Comparison of ENCODE assay signal across 12 mouse cellular contexts in genomic region chr7:25541464-25541863, GRCm38 (mm10). TPM values are rescaled to one million over a fixed set of nuclear protein-coding genes. Genes with fewer than 3 reads are reported as not detected.
DNase-seq lines count a peak whose midpoint lies in the region; ATAC-seq and TF ChIP-seq lines count a peak whose summit lies in the region.
"Not testable (repeated sequence)": the region's sequence is repeated elsewhere in the genome, so short reads cannot be mapped to it uniquely, and the experiment has no call there.
"Had no signal": no experiment of that assay in that cellular context is flagged by ENCODE, and none has a peak within 500 bp of the region (broad histone marks: within the 10 kb centered on the region; RNA-seq: fewer than 3 reads in every experiment).

No protein-coding gene starts in this region.

- not testable (repeated sequence) for H3K4me3 ChIP-seq in heart, adult 2 months; liver, postnatal 0 days (ENCODE audit: low read depth, low read length)

- not testable (repeated sequence) for H3K27ac ChIP-seq in heart, adult 2 months; liver, postnatal 0 days (ENCODE audit: low read depth)

- not testable (repeated sequence) for H3K9me3 ChIP-seq in liver, postnatal 0 days (ENCODE audit: low read length)

- ATAC-seq in liver, postnatal 0 days = not testable (repeated sequence)
- 0 out of 2 replicates have a peak, but pooled peaks have one; percentile 76 for ATAC-seq in monocyte, adult 5-6 weeks (replicated peaks; ENCODE audit: insufficient number of reproducible peaks, low FRiP score, low TSS enrichment, poor library complexity, severe bottlenecking)

- TF ChIP-seq EP300 in heart, adult 2 months (IDR thresholded peaks at IDR 0.05; ENCODE audit: insufficient read depth, low read depth, low read length); liver, postnatal 0 days (IDR thresholded peaks at IDR 0.05; ENCODE audit: low read depth): not testable (repeated sequence)

- not testable (repeated sequence) for H3K36me3 ChIP-seq in heart, adult 2 months (ENCODE audit: control insufficient read depth, insufficient read depth, low read length); liver, postnatal 0 days (replicated peaks; ENCODE audit: insufficient read depth, low read length)

- DNase-seq in 3134 (ENCODE audit: extremely low read depth, insufficient read length, low spot score) = peak; percentile 11
- DNase-seq in T-cell, adult 2 months (ENCODE audit: low spot score) = peak; percentile 9
- peak; percentile 10 to 15 for DNase-seq in cerebellum, postnatal 25 days
- DNase-seq in heart, adult 2 months = peak in 1 of 2 experiments; percentile 33
- DNase-seq in kidney, postnatal 14 days = peak; percentile 45
- DNase-seq in liver, postnatal 0 days = peak; percentile 17
- DNase-seq in thymus, postnatal 14 days = peak; percentile 24

- H3K79me2 ChIP-seq in heart, adult 2 months (replicated peaks; ENCODE audit: control insufficient read depth, insufficient read depth, low read length) = not testable (repeated sequence)

- H3K27me3 ChIP-seq in heart, adult 2 months (ENCODE audit: control insufficient read depth, insufficient read depth, low read length); liver, postnatal 0 days (ENCODE audit: insufficient read depth, low read length): not testable (repeated sequence)

- 73% methylated on average over 8 of the region's 8 CpGs for WGBS in heart, adult 2 months
- WGBS in liver, postnatal 0 days (ENCODE audit: insufficient replicate concordance) = 79% methylated on average over 8 of the region's 8 CpGs

- H3K9ac ChIP-seq in heart, adult 2 months (ENCODE audit: low read depth, low read length); liver, postnatal 0 days (replicated peaks): not testable (repeated sequence)

- TF ChIP-seq POLR2A in heart, adult 2 months (IDR thresholded peaks at IDR 0.05; ENCODE audit: insufficient read depth, low read depth, low read length) = not testable (repeated sequence)

- H3K4me2 ChIP-seq in liver, postnatal 0 days (ENCODE audit: low read depth, low read length) = not testable (repeated sequence)

- H3K4me1 ChIP-seq in heart, adult 2 months (ENCODE audit: control insufficient read depth, insufficient read depth, low read length); liver, postnatal 0 days (ENCODE audit: insufficient read depth): not testable (repeated sequence)

- TF ChIP-seq CTCF in heart, adult 2 months (IDR thresholded peaks at IDR 0.05) = peak; percentile 75
- peak; percentile 59 for TF ChIP-seq CTCF in liver, postnatal 0 days (IDR thresholded peaks at IDR 0.05; ENCODE audit: low read depth)

- intact Hi-C loops in heart, adult 2 months (cut with DNase I) = loop anchor here (2.0 kb wide), 1 partner anchor 57 kb away; no protein-coding TSS in a partner anchor

RNA-seq across cellular contexts. Expression of gene Ceacam2, which starts 1.8 kb away (rescaled TPM):
- 1 to 10 TPM; 2.6 to 3.3 TPM for total RNA-seq in heart, adult 2 months (2021)
- 0.06 and 0.10 TPM in 2 replicates for polyA plus RNA-seq in heart, adult 2 months (2012; rRNA removed)
- polyA plus RNA-seq in liver, postnatal 0 days (2015; fragmentation: Nextera tagmentation; extraction: Ambion mirVana) = 0.08 TPM in 1 of 2 replicates, not detected in the other
- 0.78 TPM in 1 of 3 replicates, not detected in the others for total RNA-seq in monocyte, adult 5-6 weeks (2017)
- polyA plus RNA-seq: C2C12; embryonic facial prominence, embryonic 10.5 days; forebrain, embryonic 12.5 days; limb, embryonic 10.5 days had no signal
